Mouse (Mus musculus): ENCODE measurements at regions not wholly inside any gene's neighbourhood (a gene's known extent, or its start where the extent isn't known, plus 50 kb on each side); places are given as distances from the start of the nearest gene placed in this dataset.

DNA sequence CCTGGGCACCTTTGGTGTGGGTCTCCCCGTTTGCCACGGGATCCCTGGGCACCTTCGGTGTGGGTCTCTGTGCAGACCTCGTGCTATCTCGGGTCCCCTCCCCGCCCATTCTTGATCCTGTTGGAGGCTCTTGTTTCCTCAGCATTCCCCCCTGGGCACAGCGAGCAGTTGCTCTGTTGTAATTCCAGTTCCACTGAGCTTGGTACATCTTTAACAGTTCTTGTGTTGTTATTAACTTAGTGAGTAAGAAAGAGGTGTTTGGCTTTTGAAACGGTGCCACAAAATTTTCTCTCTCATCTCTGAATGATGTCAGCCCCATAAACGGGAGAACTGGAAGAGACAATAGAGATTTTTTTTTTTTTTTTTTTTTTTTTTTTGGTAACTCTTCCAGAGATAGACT is 187.7 kb upstream of the 4930412O13Rik start:
- no peak for DNase-seq

DNA sequence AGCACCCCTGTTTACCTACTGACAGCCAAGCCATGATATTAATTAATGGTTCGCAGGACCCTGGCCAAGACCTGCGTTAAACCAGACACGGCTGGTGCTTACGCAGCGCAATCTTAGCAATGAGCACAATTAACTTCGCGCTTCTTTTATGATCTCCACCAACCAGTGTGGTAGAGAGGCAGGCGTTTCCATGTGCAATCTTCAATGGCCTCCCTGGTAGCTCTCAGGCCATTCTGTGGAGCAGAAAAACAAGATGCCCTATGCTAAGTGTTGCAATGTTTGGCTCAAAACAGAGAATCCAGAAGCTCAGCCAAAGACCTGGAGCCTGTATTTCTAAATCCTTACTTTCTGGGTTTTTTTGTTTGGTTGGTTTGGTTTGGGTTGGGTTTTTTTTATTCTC is 186.9 kb upstream of the 4930412O13Rik start:
- no peak for DNase-seq

DNA sequence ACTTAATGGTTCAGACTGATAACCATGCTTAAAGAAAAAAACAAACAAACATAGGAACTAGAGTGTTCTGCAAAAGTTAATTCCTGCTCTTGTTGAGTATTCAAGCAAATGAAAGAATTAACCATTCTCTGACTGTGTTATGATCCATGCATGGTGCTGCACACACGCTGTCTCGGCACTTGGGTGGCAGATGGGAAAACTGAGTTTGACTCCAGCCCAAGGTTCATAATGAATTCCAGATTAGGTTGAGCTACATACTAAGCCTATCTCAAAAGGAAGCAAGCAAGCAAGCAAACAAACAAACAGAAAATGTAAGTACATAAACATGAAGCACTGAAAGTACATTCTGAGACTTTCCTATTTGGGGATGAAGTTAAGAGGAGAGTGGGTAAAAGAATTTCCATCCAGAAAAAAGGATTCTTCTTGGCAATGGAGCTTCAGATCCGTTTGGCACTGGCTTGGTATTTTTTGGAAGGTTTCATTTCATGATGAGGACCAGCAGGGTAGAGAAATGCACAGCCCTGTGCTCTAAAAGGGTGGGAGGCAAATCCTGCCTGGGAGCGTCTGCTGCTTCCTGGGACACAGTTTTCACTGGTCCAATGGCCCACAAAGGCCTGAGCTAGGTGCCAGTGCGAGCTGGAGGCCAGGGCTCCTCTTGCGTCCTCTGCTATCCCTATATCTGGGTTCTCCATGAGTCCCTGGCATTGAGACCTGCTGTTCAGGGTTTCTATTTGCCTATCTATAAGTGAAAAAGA is 183.3 kb upstream of the 4930412O13Rik start:
- no peak for DNase-seq

DNA sequence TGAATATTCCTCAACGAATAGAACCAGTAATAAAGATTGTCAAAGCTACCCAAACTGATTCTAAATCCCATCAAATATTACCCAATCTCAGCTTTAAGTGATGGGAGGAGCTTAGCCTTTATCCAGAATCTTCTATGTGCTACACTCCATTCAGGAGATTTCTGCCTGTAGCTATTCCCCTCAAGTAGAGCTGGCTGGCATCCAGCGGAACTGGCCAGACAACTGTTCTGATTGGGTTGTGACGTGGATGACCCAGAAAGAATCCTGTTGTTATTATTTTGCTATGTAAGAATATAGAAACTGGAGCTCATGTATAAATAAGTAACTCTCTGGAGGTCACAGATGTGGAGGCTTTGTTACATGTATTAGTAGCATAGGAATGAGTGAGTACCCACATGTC is 176.8 kb upstream of the 4930412O13Rik start:
- no peak for DNase-seq

DNA sequence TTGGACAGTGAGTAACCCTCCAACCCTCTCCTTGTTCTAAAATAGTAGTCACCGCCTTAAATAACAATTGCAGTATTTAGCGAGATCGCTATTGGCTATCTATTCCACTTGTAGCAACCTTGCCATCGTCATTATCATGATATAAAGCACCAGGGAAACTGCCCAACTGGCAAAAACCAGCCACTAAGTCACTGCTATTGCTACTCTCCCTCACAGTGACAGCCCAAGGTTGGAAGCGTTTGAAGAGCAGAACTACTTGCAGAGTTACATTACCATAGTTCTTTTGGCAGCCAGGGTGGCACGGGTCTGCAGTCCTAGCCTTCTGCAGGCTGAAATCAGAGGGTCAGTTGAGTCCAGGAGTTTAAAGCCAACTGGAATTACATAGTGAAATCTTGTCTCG is 171.6 kb upstream of the 4930412O13Rik start:
- DNase-seq, result no peak

DNA sequence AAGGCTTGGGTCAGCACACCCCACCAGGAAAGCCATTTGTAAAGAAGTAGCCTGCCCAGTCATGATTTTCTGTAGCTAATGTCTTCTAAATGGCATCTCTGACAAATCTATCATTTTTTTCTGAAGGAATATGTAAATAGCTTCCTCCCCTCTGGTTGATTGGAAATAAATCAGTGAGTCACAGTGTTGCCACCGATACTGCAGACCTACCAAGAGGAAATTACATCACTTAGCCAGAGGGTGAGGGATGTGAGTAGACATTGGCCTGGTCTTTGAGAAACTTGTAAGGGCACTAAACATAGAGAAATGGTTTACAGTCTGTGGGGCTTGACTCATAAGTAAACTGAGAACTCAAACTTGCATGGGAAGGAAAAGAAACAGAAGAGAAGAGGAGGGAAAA is 163.1 kb upstream of the 4930412O13Rik start:
- DNase-seq, result no peak

DNA sequence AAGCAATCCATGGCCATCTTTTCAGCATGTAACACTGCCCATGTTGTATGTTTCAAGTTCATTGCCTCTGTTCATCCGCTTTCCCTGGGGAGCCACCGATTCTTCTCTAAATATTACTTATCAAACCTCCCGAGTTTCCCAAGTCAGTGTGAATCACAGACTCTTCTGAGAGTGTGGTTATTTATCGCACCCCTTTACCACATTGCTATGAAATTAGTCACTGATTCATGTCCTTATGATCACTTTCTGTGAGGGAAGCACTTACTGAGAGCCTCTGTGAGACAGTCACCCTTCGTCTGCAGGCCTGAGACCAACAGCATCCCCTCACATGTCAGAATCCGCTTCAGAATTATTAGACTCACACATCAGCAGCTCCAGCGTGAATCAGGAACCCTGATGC is 147.8 kb upstream of the 4930412O13Rik start:
- DNase-seq, result no peak

DNA sequence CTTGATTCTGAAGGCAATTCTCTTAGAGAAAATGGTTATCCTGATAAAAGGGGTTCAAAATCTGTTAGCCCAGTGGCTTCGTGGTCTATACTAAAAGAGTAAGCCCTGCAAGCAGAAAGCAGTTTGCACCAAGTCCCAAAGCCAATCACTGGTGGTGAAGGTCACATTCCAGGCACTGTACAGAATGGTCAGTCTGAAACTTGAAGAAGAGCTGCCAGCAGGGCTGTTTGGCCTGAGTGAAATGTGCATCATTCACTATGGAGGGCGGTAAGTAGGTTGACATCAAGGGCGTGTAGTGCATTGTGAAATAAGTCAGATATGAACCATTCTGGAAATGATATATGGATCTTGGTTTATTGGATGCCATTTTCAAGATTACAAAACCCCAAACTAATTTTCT is 136.9 kb upstream of the 4930412O13Rik start:
- DNase-seq, result no peak

DNA sequence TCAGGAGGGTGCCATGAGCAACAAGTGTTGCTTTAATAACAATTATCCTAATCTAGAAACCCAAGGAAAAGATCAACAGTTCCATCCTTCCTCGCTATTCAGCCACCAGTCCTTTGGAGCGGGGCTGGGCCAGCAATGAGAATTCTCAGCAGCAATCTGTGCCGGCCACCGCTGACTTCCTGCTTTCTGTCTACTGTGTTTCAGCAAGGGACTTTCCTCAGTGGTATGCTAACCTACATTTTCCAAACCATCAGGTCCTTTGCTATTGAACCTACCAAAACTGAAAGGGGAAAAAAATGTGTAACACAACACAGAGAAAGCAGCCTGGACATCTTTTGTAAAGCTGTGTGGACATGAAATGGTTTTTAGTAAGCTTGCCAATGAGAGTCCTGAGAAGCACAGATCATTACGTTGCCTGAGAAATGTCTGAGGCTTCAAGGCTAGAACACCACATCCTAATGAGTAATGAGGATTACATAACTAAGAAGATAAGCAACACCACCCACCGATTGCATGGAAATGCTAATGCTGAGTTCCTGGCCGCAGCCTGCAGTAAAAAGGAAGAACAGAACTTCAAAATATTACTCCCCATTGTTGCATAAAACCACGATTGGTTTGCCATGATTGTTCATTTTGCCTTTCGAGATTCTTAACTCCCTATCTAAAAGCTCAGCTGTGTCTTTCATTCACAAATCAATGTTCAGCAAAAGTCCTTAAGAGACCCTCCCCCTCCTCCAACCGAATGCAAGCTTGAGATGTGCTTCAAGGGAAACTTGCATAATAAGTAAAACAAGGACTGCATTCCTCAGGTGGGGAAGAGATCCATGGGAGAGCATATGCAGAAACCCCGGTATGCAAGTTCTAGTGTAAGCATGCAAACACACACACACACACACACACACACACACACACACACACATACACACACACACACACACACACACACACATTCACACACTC is 130.9 kb upstream of the 4930412O13Rik start:
- DNase-seq, result peak in 1 of 2 experiments; percentile 29

DNA sequence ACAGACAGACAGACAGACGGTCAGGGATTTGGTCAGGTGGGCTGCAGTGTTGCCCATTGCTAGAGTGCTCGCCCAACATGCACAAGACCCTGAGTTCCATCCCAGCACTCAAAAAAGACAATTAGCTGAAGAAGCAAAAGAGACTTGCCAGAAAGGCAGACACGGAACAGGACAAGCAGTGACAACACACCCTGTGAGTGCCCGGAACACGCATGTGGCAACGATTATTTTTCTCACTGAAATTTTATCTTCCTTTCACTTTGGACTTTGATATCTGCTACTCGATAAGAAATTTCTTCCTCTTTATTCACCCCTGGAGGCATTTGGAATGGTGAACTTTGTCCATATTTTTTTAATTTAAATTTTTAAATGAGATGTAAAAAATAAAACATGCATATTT is 127.4 kb upstream of the 4930412O13Rik start:
- DNase-seq, result no peak

DNA sequence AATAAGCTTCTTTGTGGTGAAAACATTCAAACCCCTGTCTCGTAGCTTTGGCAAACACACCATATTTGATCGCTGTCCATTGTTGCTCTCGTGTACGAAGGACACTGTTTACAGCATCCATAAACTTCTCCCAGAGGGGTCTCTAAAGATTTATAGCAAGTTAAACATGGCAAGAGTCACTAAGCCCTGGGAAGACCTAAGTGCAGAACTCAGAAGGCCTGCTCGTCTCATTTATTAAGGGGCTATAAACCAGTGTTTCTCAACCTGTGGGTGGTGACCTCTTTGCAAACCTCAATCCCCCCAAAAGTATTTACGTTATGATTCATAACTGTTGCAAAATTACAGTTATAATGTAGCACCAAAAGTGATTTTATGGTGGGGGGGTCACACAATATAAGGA is 126.9 kb upstream of the 4930412O13Rik start:
- DNase-seq, result no peak

DNA sequence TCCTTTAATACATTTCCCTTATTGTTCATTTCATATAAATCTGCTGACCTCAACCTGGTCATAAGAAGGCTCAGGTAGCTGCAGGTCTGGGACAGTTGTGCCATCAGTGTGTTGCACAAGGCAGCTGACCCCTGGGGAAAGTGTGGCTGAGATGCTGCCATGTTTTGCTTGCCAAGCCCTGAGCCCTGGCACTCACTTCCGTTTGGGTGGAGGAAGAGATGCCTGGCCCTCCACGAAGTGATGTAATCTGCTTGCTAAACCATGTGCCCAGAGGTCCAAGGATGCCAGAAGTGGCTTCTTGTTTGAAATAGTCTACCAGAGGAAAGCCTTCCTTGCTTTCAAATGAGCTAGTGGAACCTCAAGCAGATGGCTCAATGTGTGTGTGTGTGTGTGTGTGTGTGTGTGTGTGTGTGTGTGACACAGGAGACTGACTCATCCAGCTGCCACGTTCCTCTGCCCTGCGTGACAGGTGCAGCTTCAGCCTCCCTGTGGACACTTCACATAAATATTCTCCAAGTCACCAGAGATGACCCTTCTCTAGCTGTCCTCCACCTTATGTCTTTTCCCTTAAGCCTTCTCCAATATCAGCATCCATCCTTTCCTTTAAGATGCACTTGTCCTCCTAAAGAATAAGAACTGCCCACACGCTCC is 123.2 kb upstream of the 4930412O13Rik start:
- DNase-seq, result no peak

DNA sequence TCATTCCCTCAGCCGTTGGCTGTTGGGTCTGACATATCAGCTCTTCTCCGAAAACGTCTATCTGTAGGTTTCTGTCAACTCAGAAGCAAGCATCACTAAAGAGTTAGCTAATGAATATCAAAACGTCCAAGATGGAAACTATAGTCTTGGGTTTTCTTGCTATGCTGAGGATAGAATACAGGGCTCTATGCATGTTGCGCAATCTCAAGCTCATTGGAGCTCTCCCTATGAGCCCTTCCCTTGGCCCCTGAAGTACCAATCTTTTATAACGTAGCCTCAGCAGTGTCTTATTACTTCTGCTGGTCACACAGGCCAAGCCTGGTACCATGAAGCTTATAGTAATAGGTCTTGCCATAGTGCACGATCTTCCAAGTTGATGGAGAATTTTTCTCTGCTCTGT is 122.1 kb upstream of the 4930412O13Rik start:
- no peak for DNase-seq

DNA sequence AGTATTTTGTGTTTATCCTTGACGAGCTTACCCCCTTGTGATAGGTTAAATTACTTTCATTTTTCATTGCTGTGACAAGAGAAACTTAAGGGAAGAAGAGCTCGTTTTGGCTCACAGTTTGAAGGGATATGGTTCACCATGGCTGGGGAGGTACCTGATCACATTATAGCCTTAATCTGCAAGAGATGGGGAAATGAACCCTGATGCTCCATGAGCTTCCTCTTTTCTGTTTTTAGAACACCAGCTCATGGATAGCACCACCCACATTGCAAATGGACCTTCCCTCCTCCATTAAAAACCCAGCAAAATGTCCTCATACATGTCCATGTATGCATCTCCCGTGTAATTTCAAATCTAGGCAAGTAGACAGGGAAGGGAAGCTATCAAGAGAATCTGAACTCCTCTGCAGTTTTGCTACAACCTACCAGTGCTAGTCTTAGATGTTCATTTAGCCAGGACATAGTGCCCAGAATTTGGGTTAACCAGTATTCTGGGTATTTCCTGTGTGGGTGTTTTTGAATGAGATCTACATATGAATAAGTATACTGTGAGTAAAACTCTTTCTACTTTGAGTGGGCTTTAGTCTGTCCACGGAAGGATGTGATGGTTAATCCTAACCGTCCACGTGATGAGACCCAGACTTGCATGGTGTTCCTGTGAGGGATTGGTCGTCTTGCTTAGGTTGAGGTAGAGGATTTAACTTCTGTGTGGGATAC is 121.5 kb upstream of the 4930412O13Rik start:
- no peak for DNase-seq

DNA sequence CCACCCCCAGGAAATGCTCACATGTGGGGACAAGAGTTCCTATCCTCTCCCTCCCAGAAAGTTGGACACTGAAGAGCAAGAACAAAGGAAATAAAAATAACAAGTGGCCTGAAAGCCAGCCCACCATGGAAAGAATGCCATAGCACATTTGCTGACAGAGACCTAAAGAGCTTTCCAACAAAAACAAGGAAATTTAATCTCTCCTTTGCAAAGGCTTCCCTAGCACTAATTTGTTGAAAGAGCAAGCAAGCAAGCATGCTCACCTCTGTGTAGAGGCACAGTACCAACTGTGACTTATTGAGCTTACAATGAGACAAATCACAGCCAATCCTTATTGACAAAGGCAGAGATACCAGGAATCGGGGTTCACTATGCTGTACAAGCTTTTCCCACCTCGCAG is 100.9 kb upstream of the 4930412O13Rik start:
- DNase-seq, result no peak

DNA sequence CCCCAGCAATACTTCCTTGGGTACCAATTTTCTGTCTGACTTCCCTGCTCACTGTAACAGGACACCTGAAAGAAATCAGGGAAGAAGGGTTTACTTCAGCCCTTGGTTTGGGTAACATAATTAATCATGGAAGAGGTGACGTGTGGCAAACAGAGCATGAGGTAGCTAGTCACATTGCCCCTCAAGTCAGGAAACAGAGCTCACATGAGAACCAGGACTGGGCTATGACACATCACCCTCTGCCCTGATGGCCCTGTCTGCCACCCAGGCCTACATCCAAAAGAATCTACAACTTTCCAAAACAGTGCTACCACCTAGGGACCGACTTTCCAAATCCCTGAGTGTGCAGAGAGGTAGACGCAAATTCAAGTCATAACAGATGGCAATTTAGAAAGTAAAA is 98.4 kb upstream of the 4930412O13Rik start:
- no peak for DNase-seq

DNA sequence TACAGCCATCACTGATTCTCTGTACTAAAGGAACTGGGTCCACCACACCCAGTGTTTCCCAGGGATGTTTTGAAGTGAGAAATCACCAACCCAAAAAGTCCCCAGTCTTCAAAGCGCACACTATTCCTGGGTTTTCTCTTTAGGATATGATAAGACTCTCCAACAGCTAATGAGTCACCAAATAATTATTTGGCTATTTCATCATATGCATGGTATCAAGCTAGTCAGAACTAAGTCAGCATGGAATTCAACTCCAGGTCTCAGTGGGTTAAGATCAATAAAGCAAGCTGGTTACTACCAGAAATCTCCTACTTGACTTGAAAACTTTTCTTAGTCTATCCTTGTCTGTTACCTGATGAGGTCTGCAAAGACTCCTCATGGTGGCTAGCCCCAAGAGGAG is 89.1 kb upstream of the 4930412O13Rik start:
- no peak for DNase-seq

DNA sequence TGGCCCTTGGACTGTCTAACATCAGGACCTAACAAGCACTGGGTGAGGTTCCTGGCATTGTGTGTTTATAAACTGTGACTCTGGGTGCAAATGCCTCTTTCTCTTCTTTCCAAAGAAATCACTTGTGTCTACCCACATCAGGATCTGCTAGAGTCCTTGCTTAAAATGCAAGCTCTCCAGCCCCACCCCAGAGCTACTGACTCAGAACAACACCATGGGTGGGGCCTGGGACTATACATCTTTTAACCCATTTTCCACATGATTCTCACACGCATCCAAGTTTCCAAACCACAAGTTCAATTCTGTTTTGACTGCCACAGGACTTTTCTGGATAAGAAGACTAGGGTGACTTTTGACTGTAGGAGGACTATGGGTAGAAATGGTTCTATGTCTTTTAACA is 88.7 kb upstream of the 4930412O13Rik start:
- no peak for DNase-seq

DNA sequence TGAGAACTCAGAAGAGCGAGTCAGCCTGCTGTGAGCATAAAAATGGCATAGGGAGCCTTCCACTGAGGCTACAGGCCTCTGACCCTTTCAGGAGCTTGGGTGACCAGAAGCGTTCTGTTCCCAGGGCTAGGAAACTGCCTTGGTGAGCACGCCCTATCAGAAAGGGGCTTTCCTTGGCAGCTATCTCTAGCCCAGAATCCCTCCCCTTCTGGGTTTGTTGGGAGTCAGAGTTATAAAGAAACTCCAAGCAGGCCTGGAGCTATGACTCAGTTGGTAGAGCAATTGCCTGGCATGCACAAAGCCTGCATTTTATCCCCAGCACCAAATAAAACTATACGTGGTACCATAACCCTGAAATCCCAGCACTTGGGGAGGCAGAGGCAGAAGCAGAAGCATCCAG is 85.7 kb upstream of the 4930412O13Rik start:
- DNase-seq, result no peak

DNA sequence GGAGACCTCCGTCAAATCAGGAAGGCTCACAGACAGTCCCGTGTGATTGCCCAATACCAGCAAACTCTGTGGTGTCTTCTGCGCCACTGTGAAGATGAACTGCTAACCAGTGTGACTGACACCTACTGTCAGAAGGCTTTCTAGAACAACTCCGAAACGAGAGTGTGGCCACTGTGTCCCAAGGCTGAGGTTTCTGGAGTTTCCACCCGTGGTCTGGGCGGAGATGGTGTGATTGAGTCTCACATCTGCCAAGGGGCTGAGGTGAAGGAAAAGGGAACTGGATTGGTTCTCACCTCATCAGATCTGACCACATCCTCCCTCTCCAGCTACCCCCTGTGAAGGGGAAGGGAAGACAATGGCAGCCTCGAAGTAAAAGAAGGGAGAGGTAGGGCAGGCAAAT is 79.6 kb upstream of the 4930412O13Rik start:
- no peak for DNase-seq

DNA sequence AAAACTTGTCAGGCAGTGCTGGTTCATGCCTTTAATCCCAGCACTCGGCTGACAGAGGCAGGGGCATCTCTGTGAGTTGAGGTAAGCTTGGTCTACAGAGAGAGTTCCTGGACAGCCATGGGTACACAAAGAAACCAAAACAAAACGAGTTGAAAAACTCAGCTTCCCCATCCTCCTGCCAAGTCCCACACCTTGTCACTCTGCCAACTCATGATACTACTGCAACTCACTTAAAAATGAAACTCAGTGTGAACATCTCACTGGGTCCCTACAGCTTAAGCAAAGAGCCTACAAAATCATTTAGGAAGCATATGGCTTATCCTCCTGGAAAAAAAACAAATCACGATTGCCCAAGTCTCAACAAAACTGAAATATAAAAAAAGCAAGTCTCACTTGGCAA is 76.7 kb upstream of the 4930412O13Rik start:
- peak in 1 of 2 experiments; percentile 15 for DNase-seq

DNA sequence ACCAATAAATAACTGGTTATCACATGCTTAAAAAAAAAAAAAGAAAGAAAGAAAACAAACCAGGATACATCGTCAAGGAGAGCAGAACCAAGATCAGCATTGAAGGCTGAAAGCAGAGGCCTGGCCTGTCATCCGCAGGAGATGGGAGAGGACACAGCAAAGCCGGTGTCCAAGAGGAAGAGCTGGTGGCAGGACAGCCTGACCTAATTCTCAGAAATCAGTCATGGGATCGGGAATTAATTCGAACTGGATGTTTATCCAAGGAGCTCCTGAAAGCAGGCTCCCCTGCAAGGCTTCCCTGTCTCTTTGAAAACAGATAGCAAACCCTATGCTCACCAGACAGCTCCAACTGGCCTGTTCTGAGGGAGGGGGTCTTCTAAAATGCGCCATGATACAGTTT is 75.5 kb upstream of the 4930412O13Rik start:
- DNase-seq, result no peak

Measured in lung, postnatal 4 days (tissue).